Mouse (Mus musculus) kidney, adult 9 months (tissue): ENCODE results near the gene Birc3.
A peak's percentile ranks its signal among the peaks of the same experiment; 100 is the strongest.
"Not testable (repeated sequence)": the region's sequence is repeated elsewhere in the genome, so short reads cannot be mapped to it uniquely, and the experiment has no call there.

ENCODE experiments used
- DNase-seq: peaks from one replicate; pipeline ENCODE4 v3.0.0; 2022

Birc3 gene

DNA sequence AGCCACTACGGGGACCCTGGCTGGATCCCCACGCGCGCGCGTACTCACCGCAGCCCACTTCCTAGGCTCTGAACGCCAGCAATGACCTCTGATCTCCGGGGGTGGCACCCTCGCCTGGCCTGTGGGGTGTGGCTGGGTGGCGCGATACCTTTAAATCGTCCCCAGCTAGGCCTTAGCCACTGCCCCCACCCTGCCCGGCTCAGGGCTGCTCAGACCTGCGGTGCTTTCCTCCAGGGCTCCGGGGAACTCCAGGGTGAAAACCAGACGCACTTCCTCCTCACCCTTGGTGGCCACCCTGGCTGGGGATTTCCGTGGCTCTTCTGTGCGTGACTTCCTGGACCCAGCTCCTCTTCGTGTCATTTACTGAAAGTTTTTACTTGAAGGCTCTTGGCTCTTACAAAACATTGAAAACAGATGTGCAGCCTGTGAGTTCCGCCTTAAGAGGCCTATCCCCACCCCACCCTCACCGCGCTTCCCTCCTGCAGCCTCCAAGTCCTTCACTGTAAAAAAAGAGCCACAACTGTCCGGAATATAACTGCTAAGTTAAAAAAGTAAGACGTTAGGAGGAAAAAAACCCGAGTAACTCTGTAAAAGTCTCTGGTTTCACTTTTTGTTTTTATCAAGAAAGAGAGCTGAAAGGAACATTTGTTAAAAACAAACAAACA lies at the start of gene Birc3:
TSS of gene Birc3 (minus strand) at position 412 of the 665 bp plus-strand sequence.
- peak; percentile 84 for DNase-seq

DNA sequence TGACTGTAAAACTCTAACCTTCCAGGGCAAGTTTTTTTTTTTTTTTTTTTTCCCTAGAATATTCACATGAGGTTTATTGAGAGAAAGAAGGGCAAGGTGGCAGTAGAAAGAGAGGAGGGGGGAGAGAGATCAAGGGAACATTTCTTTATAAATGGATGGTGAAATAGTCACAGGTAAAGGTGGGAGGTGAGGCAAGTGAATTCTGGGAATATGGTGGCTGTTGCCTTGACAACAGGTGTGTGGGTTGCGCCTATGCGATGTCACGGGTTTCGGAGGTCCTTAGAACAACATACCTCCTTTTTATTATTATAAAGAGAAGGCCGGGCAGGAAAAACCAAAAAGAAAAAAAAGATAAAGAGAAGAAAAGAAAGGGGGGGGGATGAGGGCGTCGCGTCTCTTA lies 41.9 kb upstream of the Birc3 start:
- no peak for DNase-seq

DNA sequence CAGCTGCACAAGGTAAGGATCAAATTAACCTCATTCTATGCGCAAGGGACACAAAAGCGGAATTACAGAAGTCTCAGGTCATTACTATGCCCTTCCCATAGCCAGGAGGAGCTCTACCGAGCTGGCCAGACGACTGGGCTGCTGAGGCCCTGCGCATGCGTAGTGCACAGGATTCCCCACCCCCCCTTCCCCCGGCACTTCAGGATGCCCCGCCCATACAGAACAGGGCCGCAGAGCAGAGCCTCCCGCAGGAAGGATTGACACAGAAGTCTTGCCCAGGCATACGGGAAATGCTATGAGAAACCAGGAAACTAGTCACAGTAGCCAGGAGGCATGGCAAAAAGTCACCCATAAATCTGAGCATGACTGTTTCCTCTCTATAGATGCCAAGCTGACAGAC lies 41.5 kb upstream of the Birc3 start:
- DNase-seq, result peak; percentile 69

DNA sequence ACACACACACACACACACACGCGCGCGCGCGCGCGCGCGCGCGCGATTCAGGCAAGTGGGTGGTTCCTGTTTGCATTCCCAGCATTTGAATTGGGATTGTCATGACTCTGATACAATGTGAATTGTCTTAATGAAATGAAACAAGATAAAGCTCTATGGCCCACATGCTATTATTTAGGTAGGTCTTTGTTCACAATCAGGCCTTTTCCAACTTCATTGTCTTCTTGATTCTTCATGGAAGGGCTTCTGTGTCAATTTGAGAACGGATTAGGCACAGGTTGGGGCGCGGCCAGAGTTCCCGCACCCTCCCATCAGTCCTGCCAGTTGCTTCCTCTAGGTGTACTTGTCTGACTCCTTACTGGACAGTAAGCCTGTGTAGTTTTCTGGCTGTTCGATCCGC lies 41.0 kb upstream of the Birc3 start:
- no peak for DNase-seq

DNA sequence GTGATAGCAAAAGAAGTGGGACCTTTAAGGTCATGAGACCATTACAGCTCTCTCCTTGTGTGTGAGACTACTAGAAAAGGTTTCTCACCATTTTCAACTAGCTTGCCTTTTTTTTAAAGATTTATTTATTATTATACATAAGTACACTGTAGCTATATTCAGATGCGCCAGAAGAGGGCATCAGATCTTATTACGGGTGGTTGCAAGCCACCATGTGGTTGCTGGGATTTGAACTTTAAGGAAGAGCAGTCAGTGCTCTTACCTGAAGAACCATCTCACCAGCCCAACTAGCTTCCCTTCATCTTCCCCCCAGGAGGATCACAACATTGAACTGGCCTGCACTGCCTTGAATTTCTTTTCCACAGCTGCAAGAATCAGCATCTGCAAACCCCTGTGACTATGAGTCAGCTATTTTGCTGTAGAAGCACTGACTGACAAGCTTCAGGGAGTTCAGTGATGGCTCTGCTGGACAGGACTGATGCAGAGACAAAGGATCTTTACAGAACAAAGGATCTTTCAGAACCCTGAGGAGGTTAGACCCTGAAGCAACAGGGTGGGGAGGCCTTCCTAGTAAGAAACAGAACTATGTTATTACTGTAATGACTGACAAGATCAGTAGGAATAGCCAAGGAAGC lies 34.5 kb upstream of the Birc3 start:
- DNase-seq, result no peak

DNA sequence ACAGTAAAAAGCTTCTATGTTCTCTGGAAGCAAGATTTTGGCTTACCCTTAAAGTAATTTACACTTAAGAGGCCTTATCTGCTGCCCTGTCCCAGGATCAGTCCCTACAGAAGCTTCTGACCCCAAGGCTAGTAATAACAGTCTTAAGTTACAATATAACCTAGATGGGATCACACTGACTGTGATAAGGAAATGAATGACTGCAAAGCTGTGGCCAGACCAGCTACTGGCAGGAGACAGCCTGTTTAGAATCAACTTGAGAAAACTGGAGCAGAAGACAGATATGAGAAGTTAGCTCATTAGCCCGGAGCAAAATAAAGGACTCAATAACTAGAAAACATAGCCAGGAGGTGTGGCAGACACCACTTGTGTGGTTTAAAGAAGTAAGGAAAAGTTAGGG lies 33.6 kb upstream of the Birc3 start:
- DNase-seq, result peak; percentile 64

DNA sequence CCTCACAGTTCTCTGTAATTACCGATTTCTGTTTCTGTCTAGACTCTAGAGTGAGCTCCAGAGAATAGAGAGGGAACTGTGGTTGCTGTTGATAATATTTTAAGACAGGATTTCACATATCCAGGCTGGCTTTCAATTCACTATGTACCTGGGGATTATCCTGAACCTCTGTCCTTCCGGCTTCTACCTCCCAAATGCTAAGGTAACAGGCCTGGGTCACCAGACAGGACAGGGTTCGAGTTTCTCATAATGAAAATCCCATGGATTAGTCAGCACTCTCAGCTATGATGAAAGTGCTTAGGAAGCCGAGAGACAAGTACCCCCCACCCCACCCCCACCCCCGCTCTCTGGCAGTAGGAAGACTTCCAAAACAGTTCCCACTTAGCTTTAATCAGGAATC lies 30.8 kb upstream of the Birc3 start:
- no peak for DNase-seq

DNA sequence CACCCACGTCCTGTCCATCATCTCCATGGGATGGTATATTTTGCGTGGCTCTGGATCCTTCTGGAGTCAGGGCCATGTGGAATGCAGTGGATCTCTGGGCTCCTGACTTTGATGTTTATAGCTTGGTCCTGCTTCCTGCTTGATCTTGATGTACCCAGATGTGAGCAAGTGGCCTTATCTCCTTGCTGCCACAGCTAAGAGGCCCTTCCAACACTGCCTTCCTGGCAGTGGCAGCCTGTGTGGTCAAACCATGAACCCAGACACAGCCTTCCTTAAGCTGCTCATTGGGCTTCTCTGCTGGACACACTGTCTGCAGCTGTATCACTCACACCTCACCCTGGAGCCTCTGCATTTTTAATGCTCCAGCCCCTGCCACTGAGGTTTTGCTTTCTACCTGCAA lies 30.3 kb upstream of the Birc3 start:
- DNase-seq, result no peak

DNA sequence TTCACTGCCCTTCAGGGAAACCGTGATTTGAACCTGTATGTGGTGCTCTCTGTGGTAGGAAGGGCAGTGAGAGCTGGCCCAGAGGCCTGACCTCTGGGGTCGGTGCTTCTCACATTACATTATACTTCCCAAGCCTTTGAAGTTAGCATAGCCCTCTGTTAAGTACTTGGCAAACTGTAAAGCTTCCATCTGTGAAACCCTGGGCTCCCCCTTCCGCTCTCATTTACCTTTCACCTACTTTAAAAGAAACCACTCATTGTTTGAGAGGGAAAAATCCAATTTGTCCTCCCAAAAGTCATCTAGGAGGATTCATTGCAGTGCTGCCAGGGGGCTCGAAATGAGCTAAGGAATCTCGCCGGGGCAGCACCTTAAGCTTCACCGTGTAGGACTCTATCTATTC lies 29.3 kb upstream of the Birc3 start:
- no peak for DNase-seq

DNA sequence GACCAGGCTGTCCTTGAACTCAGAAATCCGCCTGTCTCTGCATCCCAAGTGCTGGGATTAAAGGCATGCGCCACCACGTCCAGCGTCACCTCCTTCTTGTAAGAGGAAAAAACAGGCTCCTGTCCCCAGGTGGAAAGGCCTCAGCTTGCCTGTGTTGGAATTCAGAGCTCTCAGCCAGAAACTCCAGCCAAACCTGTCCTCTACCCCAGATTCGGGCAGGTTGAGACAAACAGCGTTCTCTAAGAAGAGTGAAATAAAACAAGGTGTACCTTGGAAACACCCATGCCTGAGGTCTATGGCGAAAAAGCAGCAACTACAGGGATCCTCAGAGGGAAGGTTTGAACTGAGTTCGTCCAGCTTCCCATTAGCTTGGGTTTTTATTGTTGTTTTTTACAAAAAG lies 28.0 kb upstream of the Birc3 start:
- no peak for DNase-seq

DNA sequence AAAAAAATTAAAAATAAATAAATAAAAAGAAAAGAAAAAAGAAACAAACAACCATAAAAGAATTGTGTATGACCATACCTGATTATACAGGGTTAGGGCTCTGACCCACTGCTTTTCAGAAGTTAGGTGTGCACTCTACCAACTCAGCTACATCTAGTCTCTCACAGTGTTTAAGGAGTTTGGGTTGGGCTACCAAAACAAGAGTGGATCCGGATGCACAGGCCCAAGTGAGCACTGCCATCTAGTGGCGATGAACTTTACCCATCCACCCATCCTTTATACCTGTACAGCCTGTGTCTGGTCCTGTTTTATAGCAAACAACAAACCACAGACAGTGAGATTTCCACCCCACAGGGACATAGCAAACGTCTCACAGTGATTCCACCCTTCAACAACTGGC lies 24.5 kb upstream of the Birc3 start:
- DNase-seq, result peak; percentile 80

DNA sequence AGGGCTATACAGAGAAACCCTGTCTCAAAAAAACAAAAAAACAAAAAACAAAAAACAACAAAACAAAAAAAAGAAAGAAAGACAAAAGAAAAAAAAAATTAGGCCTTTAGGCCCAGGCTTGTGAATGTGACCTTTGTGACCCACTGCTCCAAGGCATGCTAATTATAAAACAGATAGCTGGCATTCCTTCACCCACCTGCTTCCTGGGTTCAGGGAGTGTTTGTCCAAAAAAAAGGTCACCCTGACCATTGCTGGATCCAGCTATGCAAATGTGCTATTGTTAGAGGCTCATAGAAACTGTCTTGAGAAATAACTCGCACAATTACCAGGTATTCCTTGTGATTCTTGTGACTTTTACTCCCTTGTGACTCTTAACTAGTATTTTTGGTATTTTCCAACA lies 18.8 kb upstream of the Birc3 start:
- DNase-seq, result not testable (repeated sequence)

DNA sequence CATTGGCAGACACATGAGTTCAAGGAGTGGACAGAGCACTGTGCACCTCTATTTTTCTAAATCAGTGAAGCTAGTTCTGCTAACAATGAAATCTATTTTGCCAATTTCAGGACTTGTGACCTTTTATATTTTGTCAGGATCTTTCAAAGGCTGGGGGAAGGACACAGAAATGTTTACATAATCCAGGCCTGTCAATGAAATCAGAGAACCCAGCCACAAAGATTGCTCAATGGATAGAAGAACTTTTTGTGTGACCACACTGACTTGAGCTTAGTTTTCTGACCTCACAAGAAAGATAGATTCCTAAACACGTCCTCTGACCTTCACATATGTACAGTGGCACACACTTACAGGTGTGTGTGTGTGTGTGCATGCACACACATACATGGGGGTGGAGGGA lies 18.2 kb upstream of the Birc3 start:
- no peak for DNase-seq

DNA sequence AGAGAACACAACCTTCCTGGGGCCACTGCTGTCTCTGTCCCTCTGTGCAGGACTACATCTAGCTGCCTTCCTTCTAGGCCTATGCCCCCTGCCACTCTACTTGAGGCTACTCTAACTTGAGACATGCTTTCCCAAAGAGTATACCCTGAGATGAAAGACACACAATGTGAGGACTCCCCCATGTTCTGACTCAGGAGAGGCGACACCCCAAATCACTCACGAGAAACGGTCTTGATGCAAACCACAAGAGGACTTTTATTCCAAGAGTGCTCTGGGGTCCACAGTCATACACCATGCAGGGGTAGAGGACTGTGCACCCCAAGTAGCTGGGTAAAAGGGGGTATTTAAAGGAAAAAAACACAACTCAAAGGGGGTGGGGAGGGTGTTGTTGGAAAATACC lies 11.4 kb upstream of the Birc3 start:
- DNase-seq, result no peak

DNA sequence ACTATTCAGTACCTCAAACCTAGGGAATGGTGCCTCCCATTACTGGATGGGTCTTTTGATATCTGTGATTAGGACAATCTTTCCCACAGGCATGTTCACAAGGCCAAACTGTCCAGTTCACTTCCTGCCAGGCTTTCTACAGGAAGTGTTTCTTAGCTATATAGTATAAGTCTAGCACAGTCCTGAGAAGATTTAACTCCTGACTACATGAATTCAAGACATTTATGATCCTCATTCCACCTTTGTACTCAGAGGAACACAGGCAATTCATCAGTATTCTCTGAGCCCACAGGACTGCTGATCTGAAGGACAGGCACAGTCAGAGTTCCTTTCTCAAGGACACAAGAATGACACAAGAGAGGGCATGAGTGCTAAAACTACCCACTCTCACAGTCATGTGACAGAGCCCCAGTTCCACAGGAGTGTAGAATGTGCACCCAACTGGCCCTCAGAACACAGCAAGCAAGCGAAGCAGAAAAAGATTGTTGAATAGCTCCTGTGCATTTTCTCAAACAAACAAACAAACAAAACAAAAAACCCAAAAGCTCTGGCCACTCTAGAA lies 9.4 kb upstream of the Birc3 start:
- no peak for DNase-seq

DNA sequence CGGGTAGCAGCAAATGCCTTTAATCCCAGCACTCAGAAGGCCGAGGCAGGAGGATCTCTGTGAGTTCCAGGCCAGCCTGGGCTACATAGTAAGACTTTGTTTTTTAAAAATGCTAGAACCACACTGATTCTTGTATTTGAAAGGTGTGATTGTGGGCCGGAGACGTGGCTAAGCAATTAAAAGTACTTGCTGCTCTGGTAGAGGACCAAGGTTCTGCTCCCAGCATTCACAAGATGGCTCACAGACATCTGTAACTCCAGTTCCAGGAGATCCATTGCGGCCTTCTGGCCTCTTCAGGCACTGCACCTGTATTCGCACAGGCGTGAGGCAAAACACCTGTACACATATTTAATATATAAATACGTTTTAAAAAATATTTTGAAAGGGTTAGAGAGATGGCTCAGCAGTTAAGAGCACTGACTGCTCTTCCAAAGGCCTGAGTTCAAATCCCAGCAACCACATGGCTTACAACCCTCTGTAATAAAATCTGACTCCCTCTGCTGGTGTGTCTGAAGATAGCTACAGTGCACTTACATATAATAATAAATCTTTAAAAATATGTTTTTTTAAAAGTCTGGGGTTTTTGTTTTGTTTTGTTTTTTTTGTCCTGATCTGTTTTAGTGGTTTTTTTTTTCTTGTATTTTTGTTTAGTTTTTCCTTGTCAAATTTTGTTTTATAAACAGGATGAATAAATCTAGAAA lies 675 bp upstream of the Birc3 start:
- DNase-seq, result no peak

DNA sequence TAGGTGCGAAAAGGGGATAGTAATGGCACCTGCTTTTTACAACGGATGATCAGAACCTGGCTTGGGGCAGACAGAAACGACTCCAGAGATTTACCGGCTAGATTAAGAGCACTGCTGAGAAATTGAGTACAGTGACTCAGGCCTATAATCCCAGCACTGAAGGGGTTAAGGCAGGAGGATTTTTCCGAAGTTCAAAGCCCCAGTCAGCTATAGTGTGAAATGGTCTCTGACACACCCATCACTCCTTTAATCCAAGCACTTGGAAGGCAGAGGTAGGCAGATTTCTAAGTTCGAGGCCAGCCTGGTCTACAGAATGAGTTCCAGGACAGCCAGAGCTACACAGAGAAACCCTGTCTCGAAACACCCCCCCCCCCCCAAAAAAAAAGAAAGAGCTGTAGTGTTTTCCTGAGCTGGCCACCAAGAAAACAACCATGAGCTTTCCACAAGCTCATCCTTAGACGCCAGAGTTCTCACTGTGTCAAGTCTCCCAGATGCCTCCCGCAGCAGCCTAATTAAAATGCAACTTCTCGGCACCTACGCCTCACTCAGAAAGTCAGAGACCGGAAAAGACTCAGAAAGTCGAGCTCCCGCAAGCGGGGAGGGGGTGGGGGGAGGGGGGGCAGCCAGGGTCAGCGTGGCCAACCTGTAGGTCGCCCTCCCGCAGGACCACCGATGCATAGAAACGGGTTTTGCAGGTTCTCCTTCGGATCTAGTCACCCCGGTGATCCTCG lies 777 bp downstream of the Birc3 start:
- no peak for DNase-seq

DNA sequence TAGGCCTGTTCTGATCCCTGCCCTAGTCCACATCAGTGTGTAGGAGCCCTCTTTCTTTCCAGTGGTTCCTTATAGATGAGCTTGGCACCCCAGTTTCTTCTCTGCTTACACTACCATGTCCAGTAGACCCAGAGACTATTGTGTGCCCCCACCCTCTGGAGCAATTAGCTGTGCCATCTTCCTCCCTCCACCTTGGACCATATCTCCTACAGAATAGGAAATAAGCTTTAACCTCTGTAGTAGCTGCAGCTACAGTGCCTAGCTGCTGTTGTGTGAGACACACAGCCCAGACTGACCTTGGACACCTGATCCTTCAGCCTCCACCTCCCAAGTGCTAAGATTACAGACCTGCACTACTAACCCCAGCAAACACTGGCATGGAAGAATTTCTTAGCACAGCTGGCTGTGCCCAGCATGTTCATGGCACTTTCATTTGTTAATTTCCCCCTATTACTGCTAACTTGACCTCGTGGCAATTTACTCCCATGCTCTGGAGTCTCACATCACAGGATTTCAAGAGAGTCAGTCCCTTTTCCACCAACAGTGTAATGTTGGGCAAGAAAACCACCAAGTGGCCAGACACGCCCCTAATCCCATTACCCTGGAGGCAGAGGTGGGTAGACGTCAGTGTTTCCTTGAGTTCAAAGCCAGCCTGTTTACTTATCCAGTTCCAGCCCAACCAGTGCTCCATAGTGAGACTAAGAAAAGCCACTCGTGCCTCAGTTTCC lies 1.5 kb downstream of the Birc3 start:
- DNase-seq, result no peak

DNA sequence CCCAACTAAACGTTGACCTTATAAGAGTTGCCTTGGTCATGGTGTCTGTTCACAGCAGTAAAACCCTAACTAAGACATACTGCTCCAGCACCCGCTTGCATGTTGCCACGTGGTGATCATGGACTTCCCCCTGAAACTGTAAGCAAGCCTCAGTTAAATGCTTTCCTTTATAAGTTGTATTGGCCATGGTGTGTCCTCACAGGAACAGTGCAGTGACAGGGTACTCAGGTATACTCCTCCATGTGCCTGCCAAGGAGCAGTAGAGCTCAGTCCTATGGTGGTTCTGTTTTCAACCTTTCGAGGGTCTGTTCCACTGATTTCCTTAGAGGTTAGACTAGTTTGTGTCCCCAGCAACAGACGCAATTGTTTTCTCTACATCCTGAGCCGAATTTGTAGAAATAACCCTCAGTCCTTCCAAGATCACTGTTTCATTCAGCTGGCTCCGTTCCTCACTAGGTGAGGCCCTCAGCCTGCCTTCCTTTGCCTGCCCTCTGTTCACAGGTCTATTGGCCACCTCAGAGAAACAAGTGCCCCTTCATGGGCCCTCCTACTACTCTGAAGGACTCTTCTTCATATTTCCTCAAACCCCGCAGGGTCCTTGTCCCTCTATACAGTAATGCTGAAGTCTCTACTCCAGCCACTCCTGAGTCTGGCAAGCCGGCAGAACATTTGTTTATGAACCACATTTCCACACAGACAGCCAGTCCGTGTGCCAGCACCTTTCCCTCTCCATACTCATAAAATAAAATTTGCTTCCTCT lies 2.2 kb downstream of the Birc3 start:
- no peak for DNase-seq

DNA sequence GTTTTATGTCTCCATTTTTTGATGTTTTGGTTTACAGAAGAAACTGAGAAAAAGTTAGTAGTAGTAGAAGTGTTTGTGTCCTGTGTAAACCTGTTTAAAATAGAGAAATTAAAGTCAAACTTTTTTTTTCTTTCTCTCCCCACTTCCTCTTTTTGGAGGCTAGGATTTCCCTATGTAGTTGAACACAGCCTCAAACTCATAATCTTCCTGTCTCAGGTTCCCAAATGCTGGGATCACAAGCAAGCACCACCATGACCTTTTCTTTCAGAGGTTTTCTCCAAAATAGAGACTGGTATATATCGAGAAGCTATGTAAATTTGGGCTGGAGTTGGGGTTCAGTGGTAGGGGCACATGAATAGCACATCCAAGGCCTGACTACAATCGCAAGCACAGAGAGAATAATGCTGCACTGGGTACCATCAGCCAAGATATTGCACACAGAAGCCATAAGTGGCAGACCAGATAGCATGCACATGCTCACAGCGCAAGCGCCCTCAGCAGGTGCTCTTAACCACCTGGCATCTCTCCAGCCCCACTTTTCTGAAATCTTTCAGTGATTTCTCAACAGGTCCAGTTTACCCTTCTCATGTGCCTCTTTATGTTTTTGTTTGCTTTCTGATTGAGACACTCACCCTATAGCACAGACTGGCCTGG lies 4.0 kb downstream of the Birc3 start:
- DNase-seq, result no peak

DNA sequence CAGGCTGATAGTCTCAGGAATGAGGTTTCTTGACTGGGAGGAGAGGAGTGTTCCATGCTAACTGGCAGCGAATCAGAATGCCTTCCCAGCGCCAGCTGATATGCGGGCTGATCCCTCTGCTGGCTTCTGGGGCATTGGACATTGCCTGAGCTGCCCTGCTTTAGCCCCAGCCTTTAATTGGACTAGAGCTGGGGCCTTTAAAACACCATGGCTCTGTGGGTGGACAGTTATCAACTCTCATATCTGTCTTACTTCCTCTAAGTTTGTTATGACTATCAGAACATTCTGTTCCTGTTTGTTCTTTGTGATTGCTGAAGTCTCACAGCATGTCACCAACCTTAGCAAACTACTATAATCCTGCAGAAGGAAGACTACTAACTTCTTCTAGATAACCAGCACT lies 5.0 kb downstream of the Birc3 start:
- DNase-seq, result no peak
